Mouse (Mus musculus): Measurements from ENCODE around the gene Pimreg.

DNA sequence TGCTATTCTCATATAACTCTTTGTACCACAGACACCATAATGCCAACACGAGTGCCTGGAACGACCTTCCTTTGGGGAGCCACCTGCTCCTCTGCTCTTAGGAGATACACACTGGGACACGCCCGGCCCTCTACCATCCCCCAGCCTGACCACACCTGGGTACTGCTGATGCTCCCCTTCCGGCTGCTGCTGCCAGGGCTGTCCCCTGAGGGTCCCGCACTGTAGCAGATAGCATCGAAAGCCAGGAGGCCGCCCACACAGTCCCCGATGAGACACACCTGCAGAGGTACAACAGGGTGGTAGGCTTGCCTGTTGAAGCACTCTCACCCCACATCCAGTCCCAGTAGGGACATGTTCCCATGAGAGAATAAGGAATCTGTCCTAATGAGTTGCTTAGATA lies 28.9 kb downstream of the Pimreg start:
- TF ChIP-seq CTCF (IDR thresholded peaks at IDR 0.05; ENCODE audit: control insufficient read depth, insufficient read depth, insufficient replicate concordance, low read depth, low read length): no peak
- no peak for TF ChIP-seq POLR2A (IDR thresholded peaks at IDR 0.05; ENCODE audit: control insufficient read depth, low read depth, low read length)
